Mouse (Mus musculus): ENCODE measurements around the gene Cep72.
"Not testable (repeated sequence)": the region's sequence is repeated elsewhere in the genome, so short reads cannot be mapped to it uniquely, and the experiment has no call there.

Gene Cep72

DNA sequence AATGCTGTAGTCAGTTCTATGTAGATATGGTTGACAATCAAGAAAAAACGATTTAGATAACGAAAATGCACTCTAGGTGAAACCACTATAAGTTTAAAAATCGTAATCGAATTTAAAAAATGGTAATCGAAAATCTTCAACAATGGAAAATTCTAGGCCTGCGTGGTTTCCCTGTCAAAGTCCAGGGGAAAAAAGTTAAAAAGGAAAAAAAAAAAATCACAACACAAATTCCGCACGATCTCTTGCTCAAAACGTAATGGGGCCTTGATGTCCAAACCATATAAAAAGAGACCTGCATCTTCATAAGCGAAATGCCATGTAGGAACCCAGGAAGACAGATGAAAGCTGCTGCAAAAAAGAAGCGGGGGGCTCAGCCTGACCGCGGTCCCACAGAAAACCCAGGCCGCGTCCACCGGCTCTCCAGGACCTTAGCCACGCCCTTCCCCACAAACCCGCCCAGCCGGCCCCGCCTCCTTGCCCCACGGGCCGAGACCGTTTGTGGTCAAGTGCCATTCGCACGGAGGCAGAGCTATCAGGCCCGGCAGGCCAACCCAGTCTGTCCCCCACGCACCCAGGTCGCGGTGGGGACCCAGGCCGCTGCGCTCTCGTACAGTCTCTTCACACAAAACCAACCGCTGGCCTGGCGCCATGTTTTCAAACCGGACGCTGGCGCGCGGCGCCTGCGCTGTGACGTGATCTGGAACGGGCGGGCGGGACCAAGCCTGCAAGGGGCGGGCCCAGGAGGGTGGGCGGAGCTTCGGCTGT, at the start of gene Cep72:
TSS of gene Cep72 (minus strand) at position 687 of the 765 bp plus-strand sequence.
- DNase-seq (ENCODE audit: low read depth, low spot score), result peak; percentile 91

DNA sequence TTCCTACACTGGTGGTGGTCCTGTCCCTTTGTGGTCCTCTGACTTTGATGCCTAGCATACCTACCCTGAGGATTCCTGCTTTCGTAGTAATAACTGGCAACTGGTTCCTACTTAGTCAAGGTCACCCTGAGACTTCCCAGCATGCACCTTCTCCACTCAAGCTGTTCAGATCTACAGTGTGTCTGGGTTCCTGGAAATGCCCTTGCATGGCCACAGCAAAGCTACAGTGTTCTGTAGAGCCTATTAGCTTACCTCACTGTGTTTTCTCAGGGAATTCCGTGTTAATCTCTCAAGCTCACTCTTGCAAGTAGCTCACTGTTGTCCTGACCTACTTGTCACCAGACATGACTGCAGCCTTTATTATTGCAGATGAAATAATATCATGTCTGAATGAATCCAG, 45.3 kb upstream of the Cep72 start:
- DNase-seq (ENCODE audit: low read depth, low spot score), result no peak

DNA sequence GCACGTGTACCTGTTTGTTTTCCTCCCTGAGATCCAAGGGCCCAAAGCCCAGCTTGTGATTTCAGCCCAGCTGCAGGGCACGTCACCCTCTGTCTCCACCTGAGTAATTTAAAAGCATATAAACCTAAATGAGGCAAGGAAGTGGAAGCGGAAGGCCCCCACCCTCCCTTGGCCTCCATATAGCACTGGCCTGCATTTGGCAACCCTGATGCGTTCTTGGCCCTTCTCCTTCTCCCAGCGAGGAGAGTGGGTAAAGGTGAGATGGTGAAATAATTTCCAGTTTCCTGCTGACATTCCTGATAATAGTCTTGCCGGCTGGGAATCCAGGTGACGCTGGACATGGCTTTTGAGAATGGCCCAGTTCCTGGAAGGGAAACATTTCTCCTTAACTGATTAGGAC, 42.3 kb upstream of the Cep72 start:
- no peak for DNase-seq (ENCODE audit: low read depth, low spot score)

DNA sequence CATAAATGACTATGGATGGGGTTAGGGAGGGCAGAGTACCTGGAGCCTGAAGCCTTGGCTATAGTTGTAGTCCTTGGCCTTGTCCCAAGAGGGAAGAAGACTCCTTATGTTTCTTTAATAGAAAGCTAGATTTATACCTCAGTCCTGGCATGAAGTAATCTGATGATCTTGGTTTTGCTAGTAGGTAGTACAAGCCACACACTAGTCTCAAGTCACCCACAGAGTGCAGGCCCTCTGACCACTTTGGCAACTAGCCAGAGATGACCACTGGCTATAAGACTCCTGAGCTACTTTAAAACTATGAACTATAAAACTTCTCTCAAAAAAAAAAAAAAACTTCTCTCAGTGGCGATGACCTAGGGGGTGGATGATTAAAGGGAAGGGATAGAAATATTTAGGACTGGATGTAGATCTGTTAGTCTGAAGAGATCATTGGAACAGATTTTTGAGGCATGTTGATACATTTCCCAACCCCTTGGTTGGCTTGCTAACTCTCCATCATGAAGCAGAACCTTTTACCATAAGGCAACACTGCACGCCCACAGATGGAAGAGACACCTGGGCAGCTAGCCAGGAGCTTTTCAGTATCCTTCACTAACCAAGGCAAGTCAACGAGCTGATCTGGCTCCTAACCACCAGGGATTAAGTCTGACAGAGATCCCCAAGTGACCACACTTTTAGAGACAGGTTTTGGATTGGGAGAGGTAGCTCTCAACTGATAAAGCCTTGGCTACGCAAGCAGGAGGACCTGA, 40.9 kb upstream of the Cep72 start:
- no peak for DNase-seq (ENCODE audit: low read depth, low spot score)

DNA sequence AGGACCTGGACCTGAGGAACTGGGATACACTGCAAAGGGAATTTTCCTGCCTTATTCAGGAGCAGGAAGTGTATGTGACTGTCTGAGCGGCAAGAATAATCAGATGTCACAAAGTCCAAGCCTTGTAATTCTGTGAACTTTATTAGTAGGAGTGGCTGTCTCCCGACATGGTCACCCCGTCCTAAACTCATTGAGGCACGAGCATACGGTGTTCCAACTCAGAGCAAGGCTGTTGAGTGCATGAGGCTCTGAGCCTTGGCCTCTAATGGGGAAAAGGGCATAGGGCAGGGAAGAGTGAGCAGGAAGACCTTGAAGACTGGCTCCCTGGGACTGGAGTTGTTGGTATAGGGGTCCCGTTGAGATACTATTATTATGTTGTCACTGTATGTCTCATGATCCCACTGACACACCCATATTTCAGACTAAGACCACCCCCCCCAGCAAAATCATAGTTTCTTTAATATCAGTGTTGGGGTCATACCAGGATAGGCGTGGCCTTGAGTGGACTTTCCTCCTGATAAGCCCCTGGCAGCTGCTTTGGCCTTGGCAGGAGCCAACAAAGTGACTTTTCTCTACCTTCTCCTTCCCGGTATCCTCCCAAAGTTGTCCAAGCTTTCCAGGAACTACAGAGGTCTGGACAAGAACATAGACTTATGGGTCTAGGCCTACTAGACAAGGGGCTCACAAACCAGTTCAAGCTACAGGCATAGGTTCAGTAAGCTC, 40.2 kb upstream of the Cep72 start:
- DNase-seq (ENCODE audit: low read depth, low spot score), result no peak

DNA sequence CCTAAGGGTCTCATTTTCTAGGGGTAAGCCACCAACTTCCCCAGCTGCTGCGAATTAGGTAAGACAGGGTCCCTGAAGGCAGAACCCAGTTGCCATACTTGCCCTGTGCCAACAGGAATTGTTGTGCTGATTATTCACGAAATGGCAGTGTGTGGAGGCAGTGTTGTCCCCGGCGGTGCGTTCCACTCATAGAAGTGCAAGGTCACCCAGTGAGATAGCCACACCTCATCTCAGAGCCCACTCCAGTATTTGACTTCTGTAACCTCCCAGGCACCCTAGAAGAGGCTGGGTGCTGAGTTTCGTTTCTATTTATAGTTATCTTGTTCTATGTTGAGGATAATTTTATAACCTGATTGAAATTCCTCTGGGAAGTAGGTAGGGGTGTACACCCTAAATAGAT, 36.8 kb upstream of the Cep72 start:
- DNase-seq (ENCODE audit: low read depth, low spot score), result no peak

DNA sequence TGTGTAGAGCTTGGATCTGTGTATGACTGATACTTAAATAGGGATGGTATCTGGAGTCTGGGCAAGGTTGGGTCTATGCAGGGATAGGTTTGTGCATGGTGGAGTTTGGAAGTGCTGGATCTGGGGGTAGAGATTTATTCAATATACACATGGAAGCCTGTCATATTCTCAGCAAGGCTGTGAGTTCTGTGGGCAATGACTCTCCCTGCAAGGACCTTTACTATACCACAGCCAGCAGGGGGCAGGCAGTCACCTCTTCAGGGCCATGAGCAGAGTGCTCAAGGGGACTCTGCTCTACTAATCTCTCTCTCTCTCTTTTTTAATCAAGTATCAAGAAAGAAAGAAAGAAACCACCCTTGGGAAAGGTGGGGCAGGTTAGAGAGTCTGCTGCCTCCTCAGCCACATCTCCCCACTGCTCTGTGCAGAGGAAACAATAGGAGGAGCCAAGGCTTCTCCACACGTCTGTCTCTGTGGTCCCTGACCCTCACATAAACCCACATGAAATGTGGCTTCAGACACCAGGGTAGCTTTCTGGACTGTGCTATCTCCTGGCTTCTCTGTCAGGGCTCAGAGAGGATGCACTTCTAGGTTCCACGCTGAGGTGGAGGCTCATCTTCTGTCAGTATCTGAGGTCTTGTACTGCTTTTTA, 34.7 kb upstream of the Cep72 start:
- no peak for DNase-seq (ENCODE audit: low read depth, low spot score)

DNA sequence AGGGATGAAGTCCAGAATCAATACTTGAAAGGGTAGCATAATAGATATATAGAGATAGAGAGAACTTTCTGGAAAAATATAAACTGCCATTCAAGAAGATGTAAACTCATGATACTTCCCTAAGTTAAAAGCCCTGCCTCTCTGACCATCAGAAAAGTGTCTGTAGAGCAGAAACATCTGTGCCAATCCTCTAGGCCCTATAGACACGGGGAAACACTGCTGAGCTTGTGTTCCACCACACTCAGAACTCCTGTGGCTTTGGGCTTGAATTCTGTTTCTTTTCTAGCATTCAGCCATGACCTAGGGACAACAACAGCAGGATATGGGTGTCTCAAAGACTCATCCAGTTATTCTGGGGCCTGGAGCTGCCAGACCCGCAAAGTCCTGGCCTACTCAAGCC, 33.8 kb upstream of the Cep72 start:
- no peak for DNase-seq (ENCODE audit: low read depth, low spot score)

DNA sequence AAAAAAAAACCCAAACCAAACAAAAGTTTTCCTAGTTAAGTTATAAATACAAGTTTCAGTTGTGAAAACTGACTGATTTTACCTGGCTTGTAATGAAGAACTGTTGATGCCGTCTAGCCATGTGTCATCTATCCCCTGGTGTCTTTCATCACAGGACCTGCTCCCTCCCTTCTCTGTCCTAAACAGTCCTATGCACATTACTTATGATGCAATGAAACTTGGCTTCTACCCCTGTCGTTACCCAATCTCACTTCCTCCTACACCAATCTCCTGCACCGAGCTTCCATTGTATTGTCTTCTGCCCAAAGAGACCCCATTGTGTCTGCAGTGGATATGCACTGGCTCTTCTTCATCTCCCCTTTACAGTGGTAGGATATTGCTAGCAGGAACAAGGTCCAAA, 28.2 kb upstream of the Cep72 start:
- no peak for DNase-seq (ENCODE audit: low read depth, low spot score)

DNA sequence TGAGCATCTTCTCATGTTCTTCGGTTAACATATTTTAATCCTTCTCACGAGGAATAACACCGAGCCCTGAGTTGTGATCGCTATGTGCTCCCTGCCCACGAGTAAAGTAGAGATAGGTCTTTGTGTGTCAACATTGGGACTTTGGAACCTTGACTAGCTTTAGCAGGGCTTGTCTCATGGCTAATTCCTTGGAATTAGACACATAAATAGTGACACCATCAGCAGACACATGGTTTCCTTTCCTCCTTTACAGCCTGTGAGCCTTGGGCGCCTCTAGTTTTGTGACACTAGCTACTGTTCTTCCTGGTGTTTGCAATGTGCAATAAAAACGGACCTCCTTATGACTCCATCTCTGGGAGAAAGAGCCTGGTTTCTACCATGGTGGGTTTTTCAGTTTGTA, 11.3 kb upstream of the Cep72 start:
- DNase-seq (ENCODE audit: low read depth, low spot score), result no peak

DNA sequence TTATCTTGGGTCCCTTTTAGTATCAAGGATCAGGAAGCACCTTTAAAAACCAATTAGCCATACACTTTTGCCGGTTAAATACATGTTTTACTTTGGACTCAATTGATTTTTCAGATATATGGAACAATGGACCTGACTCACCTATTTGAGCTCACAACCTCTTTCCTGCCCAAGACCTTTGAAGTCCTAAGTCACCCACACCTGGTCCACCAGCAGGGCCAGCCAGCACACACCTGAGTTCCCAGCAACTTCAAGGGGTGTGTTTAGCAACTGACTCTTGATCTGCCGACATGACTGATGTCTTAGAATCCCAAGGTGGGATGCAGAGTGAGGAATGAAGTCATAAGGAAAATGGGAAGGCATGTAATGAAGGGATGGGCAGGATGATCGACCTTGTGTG, 9.6 kb upstream of the Cep72 start:
- no peak for DNase-seq (ENCODE audit: low read depth, low spot score)

DNA sequence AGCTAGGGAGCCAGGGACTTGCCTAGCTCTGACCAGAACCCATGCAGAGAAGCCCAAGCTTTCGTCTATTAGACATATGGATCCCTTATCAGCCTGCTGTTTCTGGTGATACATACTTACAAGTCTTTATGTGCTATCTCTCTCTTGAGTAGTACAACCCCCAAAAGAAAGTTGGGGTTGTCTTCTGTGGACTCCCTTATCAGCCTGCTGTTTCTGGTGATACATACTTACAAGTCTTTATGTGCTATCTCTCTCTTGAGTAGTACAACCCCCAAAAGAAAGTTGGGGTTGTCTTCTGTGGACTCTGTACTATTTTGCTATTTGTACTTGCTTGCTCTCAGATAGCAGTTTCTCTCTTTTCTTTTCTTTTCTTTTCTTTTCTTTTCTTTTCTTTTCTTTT, 9.1 kb upstream of the Cep72 start:
- not testable (repeated sequence) for DNase-seq (ENCODE audit: low read depth, low spot score)

DNA sequence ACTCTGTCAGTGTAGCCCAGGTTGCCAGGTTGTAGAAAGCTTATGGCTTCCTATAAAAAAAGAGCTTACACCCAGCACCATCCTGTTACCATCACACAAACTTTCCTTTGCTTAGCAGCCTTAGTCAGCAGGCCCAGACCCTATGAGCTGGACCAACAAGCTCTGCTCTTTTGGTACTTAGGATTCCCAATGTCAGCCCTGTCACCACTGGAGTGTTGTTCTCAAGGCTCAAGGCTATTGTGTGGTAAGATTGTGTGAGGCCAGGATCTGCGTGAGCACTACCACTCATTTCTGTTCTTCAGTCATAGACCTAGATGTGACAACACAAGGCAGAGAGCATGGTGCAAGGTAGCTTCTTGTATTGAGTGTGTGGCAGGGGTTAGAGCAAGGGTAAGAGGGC, 4.5 kb upstream of the Cep72 start:
- DNase-seq (ENCODE audit: low read depth, low spot score), result no peak

DNA sequence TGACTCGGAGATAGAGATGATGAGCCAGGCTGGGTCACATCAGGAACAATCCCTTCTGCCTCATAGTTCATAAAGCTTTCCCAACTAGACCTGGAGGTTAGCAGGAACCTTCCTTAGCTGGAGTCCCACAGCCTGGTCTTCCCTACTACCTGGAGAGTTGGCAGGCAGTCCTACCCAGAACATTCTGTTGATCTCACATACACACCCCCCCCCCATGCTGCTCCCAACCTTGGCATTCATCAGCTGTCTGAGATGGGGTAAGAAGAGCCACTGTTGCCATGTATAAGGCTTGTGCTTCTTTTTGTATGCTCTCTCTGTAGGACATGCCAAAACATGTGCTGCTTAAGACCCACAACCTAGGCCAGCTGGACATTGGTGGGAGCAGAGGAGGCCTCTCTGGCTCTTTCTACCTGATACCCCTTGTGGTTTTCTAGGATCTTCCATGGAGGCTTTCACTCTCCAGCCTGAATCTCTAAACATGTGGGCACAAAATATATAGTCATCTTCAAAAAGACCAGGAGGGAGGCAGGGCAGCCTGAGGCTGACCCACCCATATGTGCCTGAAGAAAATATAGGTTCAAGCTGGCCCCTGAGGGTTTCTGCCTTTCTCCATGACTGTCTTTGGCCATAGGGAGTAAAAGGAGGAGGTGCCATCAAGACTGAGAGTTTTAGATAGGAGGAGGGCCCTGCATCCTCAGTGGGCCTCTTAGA, 1.4 kb upstream of the Cep72 start:
- DNase-seq (ENCODE audit: low read depth, low spot score), result no peak

DNA sequence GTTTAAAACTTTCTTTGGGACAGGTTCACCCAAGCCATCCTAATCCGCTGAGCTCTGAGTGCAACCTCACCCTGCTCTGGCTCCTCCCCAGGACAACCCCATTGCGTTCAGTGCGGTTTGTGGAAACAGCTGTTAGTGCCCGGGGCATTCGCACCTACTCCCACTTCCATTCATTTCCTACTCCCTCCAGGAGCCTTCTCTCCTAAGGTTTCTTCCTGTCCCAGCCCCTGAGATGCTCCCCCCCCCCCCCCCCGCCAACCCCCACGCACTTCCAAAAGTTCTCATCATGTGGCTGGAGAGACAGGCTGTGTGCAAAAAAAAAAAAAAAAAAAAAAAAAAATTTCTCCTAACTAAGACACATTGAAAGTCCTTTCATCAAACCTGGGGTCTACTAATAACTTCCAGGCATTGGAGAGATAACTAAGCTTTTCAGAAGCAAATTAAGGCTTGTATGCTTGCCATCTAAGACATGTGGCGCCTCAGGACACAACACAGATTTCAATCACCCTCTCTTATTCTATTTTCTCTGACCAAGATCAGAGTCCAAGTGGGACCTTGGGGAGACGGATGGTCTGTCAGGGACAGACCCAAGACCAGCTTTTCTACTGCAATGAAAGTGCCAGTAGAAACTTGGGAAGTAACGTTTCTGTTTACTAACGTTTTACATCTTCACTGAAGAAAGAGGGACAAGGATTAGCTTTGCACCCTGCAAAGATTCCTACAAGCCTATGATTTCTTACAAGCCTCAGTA, 454 bp upstream of the Cep72 start:
- DNase-seq (ENCODE audit: low read depth, low spot score), result no peak

DNA sequence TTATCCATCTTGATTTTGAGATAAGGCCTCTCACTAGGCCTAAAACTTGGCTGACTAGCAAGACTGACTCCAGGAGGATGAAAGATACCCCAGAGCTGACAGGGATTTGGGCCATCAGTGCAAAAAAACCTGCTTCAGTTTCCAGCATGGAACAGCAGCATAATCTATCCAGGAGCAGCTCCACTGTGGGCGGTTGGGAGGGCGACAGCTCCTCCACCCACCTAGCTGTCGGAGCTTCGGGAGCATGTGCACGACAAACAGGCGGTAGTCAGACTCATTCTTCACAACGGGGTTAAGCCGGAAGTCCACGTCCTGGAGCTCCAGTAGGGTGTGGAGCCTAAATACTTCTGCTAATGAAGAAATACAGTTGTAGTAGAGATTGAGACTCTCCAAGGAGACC, 4.0 kb downstream of the Cep72 start:
- DNase-seq (ENCODE audit: low read depth, low spot score), result no peak

DNA sequence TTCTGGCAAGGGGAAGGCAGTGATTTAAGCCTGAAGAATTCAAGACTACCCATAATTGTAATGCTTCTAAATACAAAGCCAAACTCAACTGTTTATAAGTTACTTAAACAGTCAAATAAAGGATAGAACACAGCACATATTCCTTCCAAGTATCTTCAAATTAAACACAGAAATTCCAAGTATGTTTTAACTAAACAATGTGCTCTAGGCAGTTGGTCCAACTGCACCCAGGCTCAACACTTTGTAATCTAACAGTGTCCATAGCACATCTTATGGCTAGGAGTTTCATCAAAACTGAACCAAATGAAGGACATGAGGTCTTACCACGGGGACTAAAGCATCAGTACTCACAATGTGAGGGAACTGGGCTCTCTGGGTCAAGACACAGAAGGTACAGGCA, 5.9 kb downstream of the Cep72 start:
- DNase-seq (ENCODE audit: low read depth, low spot score), result no peak

DNA sequence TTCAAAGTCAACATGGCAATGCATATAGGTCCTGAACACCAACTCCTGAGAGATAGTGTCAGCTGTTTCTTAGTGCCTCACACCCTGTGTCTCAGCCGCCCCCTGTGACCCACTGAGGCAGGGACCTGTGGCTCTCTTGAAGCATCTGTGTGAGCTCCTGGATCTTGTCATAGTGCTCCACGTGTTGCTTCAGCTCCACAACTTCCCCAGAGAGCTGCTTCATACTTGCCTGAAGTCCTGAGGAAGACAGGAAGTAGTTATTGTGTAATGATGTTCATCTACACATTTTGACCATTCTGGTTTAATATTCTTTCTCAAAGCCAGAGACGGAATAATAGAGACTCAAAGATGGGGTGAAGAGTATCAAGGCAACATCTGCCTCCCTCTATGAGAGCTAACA, 22.2 kb downstream of the Cep72 start:
- DNase-seq (ENCODE audit: low read depth, low spot score), result no peak

DNA sequence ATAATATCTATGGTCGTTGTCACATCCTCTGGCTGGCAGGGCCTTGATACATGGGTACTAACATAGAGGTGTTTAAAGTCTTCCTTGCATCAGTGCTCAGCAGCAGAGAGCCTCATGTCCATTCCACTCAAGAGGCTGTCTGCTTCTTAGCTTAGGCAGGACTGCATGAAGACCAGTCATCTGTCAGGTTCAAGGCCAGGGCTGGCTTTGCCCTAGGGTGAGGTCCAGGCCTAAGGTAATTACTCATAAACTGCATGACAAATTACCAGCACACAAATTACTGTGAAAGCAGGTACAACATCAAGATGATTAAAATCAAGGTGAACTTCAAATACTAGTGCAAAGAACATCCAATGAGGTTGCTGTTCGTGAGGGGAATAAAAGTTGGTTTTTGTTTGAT, 26.3 kb downstream of the Cep72 start:
- DNase-seq (ENCODE audit: low read depth, low spot score), result no peak

DNA sequence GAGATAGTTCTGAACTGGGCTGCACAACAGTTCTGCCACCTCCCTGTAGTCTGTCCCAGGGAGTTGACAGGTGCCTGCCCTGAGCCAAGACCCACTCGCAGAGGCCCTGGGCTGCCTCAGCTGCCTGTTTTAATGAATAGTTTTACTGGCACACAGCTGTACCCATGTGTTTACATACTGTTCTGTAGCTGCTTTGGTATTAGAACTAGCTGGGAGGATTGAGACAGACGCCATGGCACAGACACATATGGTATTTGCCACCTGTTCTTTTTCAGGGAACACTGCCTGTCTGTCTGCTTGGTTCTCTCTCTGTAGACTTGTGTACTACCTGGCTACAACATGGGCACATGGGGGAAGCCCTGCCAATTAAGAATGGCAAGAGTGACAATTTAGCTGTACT, 27.3 kb downstream of the Cep72 start:
- DNase-seq (ENCODE audit: low read depth, low spot score), result no peak

DNA sequence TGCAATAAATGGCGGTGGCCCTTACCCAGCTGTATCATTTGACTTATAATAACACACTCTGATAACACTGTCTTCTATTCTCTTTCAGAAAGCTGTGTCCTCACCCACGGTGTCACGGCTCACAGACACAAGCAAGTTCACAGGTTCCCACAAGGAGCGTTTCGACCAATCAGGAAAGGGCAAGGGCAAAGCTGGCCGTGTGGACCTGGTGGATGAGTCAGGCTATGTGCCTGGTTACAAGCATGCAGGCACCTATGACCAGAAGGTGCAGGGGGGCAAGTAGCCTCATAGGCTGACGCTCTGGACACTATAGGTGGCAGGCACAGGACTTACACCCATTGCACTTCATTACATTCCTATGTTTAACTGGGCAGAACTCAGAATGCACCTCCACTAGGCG, 31.0 kb downstream of the Cep72 start:
- no peak for DNase-seq (ENCODE audit: low read depth, low spot score)
